Mouse (Mus musculus) brown adipose tissue, adult 24 weeks (tissue): ENCODE results near the gene Becn1. TPM values are rescaled to one million over a fixed set of nuclear protein-coding genes. Genes with fewer than 3 reads are reported as not detected.

Experiments used
- H3K27ac ChIP-seq: fragments of 200-500 bp; replicated peaks from 2 replicates; pipeline ENCODE4 v1.5.1; 2012; ENCODE audit warnings: low read depth, mild to moderate bottlenecking, low read length
- H3K4me1 ChIP-seq: fragments of 200-500 bp; 2 replicates; pipeline ENCODE4 v1.6.1; 2012; ENCODE audit warnings: low read length, mixed read lengths; ENCODE audit not compliant: control insufficient read depth, insufficient read depth, insufficient read length
- H3K4me3 ChIP-seq: fragments of 200-500 bp; 2 replicates; pipeline ENCODE4 v1.5.1; 2012; ENCODE audit warnings: low read depth, mild to moderate bottlenecking, low read length, moderate library complexity; ENCODE audit not compliant: insufficient read depth
- polyA plus RNA-seq: library from polyadenylated mRNA; stranded (reverse); fragments of >200 nt; gene quantifications from 2 replicates; pipeline ENCODE4 v1.2.4, GENCODE M21; 2012; ENCODE audit not compliant: missing spikeins, insufficient read depth, insufficient read length

Gene Becn1
- polyA plus RNA-seq, 1 experiment, result 38.3 TPM

- Histone ChIP-seq H3K4me1 (peaks cover 10% of the 10 kb centered on the region), H3K27ac (peak overlapping the region; percentile 95), H3K4me3 (peak overlapping the region; percentile 97)
Measured at GRCm38 (mm10) chr11:101246702-101247012, 55.4 kb downstream of the Becn1 start.

GRCm38 (mm10) chr11:101245855-101246701 lies 56.0 kb downstream of the Becn1 start, which contains the start of gene Ramp2:
Ramp2 (plus strand) TSS chr11:101246028.
- Histone ChIP-seq H3K27ac (peak within 1 kb of the TSS; percentile 95), H3K4me3 (peak within 1 kb of the TSS; percentile 97), H3K4me1 (peaks cover 10% of the 10 kb centered on the region)

- Histone ChIP-seq H3K4me3 (peak overlapping the region; percentile 97; the same call in 1 of the 2 replicates), H3K27ac (peak overlapping the region; percentile 95), H3K4me1 (peaks cover 10% of the 10 kb centered on the region)
Measured at GRCm38 (mm10) chr11:101245071-101245470, 57.0 kb downstream of the Becn1 start.

- Histone ChIP-seq H3K4me1 (no peaks in the 10 kb centered on the region), H3K4me3 (no peak overlapping the region), H3K27ac (peak overlapping the region; percentile 8; the same call in 1 of the 2 replicates)
Measured at GRCm38 (mm10) chr11:101238071-101238647, 63.9 kb downstream of the Becn1 start.

- H3K27ac ChIP-seq, result no peak overlapping the region
- H3K4me1 ChIP-seq, result no peaks in the 10 kb centered on the region; the same call in 1 of the 2 replicates
- H3K4me3 ChIP-seq, result no peak overlapping the region
Measured at GRCm38 (mm10) chr11:101236782-101237181, 65.3 kb downstream of the Becn1 start.

Other genes with a start within 250 kb of the Becn1 start
- 4.4 and 7.1 TPM in 2 replicates for gene Naglu, start 232.3 kb downstream of the Becn1 start, polyA plus RNA-seq
- not detected in 2 replicates for gene Hsd17b1, start 223.9 kb downstream of the Becn1 start, polyA plus RNA-seq
- 98.3 and 102 TPM in 2 replicates for gene Coasy, start 219.7 kb downstream of the Becn1 start, polyA plus RNA-seq
- gene Mlx, start 215.0 kb downstream of the Becn1 start, polyA plus RNA-seq, result 55.0 and 67.5 TPM in 2 replicates
- 1.7 and 3.6 TPM in 2 replicates for gene Psmc3ip, start 206.8 kb downstream of the Becn1 start, polyA plus RNA-seq
- gene Retreg3, start 182.4 kb downstream of the Becn1 start, polyA plus RNA-seq, result 43.7 and 49.6 TPM in 2 replicates
- 46.6 and 49.2 TPM in 2 replicates for gene Tubg1, start 182.3 kb downstream of the Becn1 start, polyA plus RNA-seq
- 1.1 and 1.9 TPM in 2 replicates for gene Tubg2, start 146.4 kb downstream of the Becn1 start, polyA plus RNA-seq
- gene Cntnap1, start 131.8 kb downstream of the Becn1 start, polyA plus RNA-seq, result 7.2 and 11.2 TPM in 2 replicates
- gene Plekhh3, start 130.9 kb downstream of the Becn1 start, polyA plus RNA-seq, result 21.8 and 33.6 TPM in 2 replicates
- gene Ccr10, start 126.8 kb downstream of the Becn1 start, polyA plus RNA-seq, result 1.2 TPM in 1 of 2 replicates, not detected in the other
- 13.3 and 20.7 TPM in 2 replicates for gene Ezh1, start 75.8 kb downstream of the Becn1 start, polyA plus RNA-seq
- gene Ramp2, start 56.3 kb downstream of the Becn1 start, polyA plus RNA-seq, result 20.0 and 27.6 TPM in 2 replicates
- 109 and 141 TPM in 2 replicates for gene Vps25, start 48.6 kb downstream of the Becn1 start, polyA plus RNA-seq
- not detected in 2 replicates for gene Wnk4, start 41.7 kb downstream of the Becn1 start, polyA plus RNA-seq
- gene Cntd1, start 23.3 kb downstream of the Becn1 start, polyA plus RNA-seq, result 0.75 and 0.79 TPM in 2 replicates
- 134 and 144 TPM in 2 replicates for gene Coa3, start 23.2 kb downstream of the Becn1 start, polyA plus RNA-seq
- gene Psme3, start 13.9 kb upstream of the Becn1 start, polyA plus RNA-seq, result 58.0 and 79.6 TPM in 2 replicates
- gene Aoc2, start 22.8 kb upstream of the Becn1 start, polyA plus RNA-seq, result 0.55 TPM in 1 of 2 replicates, not detected in the other
- 156 and 209 TPM in 2 replicates for gene Aoc3, start 28.3 kb upstream of the Becn1 start, polyA plus RNA-seq
- not detected in 2 replicates for gene G6pc, start 65.3 kb upstream of the Becn1 start, polyA plus RNA-seq
- 20.2 and 30.5 TPM in 2 replicates for gene Aarsd1, start 115.3 kb upstream of the Becn1 start, polyA plus RNA-seq
- gene Gm27029, start 122.5 kb upstream of the Becn1 start, polyA plus RNA-seq, result 7.1 and 9.8 TPM in 2 replicates
- gene Rundc1, start 122.8 kb upstream of the Becn1 start, polyA plus RNA-seq, result 5.6 and 5.8 TPM in 2 replicates
- gene Ptges3l, start 123.0 kb upstream of the Becn1 start, polyA plus RNA-seq, result 3.8 and 4.2 TPM in 2 replicates
- 376 and 386 TPM in 2 replicates for gene Rpl27, start 140.0 kb upstream of the Becn1 start, polyA plus RNA-seq
- gene Ifi35, start 146.1 kb upstream of the Becn1 start, polyA plus RNA-seq, result 14.8 and 19.7 TPM in 2 replicates
- gene Rnd2, start 162.7 kb upstream of the Becn1 start, polyA plus RNA-seq, result 3.7 and 3.8 TPM in 2 replicates
- 16.0 and 22.4 TPM in 2 replicates for gene Vat1, start 163.9 kb upstream of the Becn1 start, polyA plus RNA-seq
- gene Brca1, start 249.7 kb upstream of the Becn1 start, polyA plus RNA-seq, result 0.48 TPM in 1 of 2 replicates, not detected in the other
- gene Nbr1, start 249.9 kb upstream of the Becn1 start, polyA plus RNA-seq, result 125 and 139 TPM in 2 replicates